Mouse (Mus musculus) ES-E14 (cell line): ENCODE measurements around the gene Usp8. TPM values are rescaled to one million over a fixed set of nuclear protein-coding genes. Genes with fewer than 3 reads are reported as not detected.

Experiments
- DNase-seq: peaks from one replicate; pipeline ENCODE4 v3.0.0-alpha.2; 2013; ENCODE audit warnings: low read depth, low spot score
- H3K27ac ChIP-seq: 2 replicates; pipeline ENCODE4 v1.5.1; 2012; ENCODE audit warnings: low read depth, mild to moderate bottlenecking, low read length, moderate library complexity, mixed read lengths; ENCODE audit not compliant: poor library complexity, insufficient read depth, severe bottlenecking
- H3K36me3 ChIP-seq: 2 replicates; pipeline ENCODE4 v1.6.1; 2012; ENCODE audit warnings: mild to moderate bottlenecking, low read length, moderate library complexity, mixed read lengths; ENCODE audit not compliant: control insufficient read depth, poor library complexity, insufficient read depth, severe bottlenecking
- H3K4me1 ChIP-seq, 2 experiments: fragments of 150-350 bp in 1 of 2; sonication (generic) in 1 of 2; 2 replicates each; pipeline ENCODE4 v1.6.1; 2012; ENCODE audit warnings: low read length in 2 of 2, mild to moderate bottlenecking in 1 of 2, mixed read lengths in 1 of 2; ENCODE audit not compliant: control insufficient read depth in 2 of 2, insufficient read depth in 2 of 2, poor library complexity in 1 of 2
- H3K4me3 ChIP-seq, 2 experiments: fragments of 150-350 bp in 1 of 2; sonication (generic) in 1 of 2; 2 replicates each; pipeline ENCODE4 v1.5.1; 2012; ENCODE audit warnings: low read length in 2 of 2, low read depth in 1 of 2, mild to moderate bottlenecking in 1 of 2, mixed read lengths in 1 of 2; ENCODE audit not compliant: insufficient read depth in 1 of 2, poor library complexity in 1 of 2, severe bottlenecking in 1 of 2
- H3K9ac ChIP-seq: 2 replicates; pipeline ENCODE4 v1.6.1; 2012; ENCODE audit warnings: low read depth, mild to moderate bottlenecking, low read length, mixed read lengths; ENCODE audit not compliant: poor library complexity, insufficient read depth, severe bottlenecking
- H3K9me3 ChIP-seq: fragments of 150-350 bp; sonication (generic); 2 replicates; pipeline ENCODE4 v1.6.1; 2012; ENCODE audit warnings: low read depth, mild to moderate bottlenecking, low read length; ENCODE audit not compliant: control insufficient read depth, insufficient read depth
- CHD2 ChIP-seq: IDR thresholded peaks from 2 replicates; pipeline ENCODE4 v1.6.1; 2014; ENCODE audit warnings: mild to moderate bottlenecking, low read depth, low read length, inconsistent platforms
- HCFC1 ChIP-seq: IDR thresholded peaks from 2 replicates; pipeline ENCODE4 v1.6.1; 2012; ENCODE audit warnings: low read length, inconsistent platforms, borderline replicate concordance; ENCODE audit not compliant: insufficient read depth
- MAFK ChIP-seq: IDR thresholded peaks from 2 replicates; pipeline ENCODE4 v1.6.1; 2014; ENCODE audit warnings: mild to moderate bottlenecking, low read depth, low read length, inconsistent platforms; ENCODE audit not compliant: insufficient read depth
- ZC3H11A ChIP-seq: IDR thresholded peaks from 2 replicates; pipeline ENCODE4 v1.6.1; 2012; ENCODE audit warnings: low read depth, mild to moderate bottlenecking, inconsistent platforms, low read length, borderline replicate concordance
- ZNF384 ChIP-seq: IDR thresholded peaks from 2 replicates; pipeline ENCODE4 v1.6.1; 2012; ENCODE audit warnings: low read depth, low read length, inconsistent platforms
- in situ Hi-C, 2 experiments: fragments of 600-800 bp; cut with MboI; formaldehyde crosslinking; loops; one replicate each; pipeline ENCODE4 v1.15.1; 2025; ENCODE audit warnings: low sequenced_read_pairs in 2 of 2, inconsistent platforms in 1 of 2; ENCODE audit not compliant: unreplicated experiment in 2 of 2
- total RNA-seq: library from RNA; depleted of rRNA; stranded (reverse); fragments of 300-350 nt; gene quantifications from 2 replicates; pipeline ENCODE4 v1.2.3, GENCODE M21; 2012

The Usp8 gene
- total RNA-seq, 1 experiment: 34.6 TPM

DNA sequence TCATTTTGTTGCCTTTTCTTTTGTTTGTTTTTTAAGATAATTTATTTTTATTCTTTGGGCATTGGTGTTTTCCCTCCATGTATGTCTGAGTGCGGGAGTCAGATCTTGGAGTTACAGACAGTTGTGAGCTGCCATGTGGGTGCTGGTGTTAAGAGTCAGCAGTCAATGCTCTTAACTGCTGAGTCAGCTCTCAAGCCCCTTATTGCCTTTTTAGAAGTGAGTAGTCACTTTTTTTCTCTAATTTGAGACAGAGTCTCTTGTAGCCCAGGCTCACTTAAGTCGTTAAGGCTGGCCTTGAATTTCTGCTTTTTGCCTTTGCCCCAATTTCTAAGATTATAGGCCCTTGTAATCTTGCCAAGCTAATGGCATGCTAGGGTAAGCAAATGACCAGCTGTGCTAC lies 23.4 kb downstream of the Usp8 start:
- H3K27ac ChIP-seq: no peak overlapping the region
- DNase-seq: no peak
- H3K36me3 ChIP-seq: peaks cover 7% of the 10 kb centered on the region; the same call in 1 of the 2 replicates
- no peaks in the 10 kb centered on the region for H3K4me1 ChIP-seq
- in situ Hi-C loops: no loop called here
- no peak overlapping the region for H3K9ac ChIP-seq
- no peak overlapping the region for H3K4me3 ChIP-seq
- no peak for TF ChIP-seq HCFC1
- peak; percentile 84 for TF ChIP-seq MAFK
- TF ChIP-seq ZC3H11A: no peak
- no peaks in the 10 kb centered on the region for H3K9me3 ChIP-seq

DNA sequence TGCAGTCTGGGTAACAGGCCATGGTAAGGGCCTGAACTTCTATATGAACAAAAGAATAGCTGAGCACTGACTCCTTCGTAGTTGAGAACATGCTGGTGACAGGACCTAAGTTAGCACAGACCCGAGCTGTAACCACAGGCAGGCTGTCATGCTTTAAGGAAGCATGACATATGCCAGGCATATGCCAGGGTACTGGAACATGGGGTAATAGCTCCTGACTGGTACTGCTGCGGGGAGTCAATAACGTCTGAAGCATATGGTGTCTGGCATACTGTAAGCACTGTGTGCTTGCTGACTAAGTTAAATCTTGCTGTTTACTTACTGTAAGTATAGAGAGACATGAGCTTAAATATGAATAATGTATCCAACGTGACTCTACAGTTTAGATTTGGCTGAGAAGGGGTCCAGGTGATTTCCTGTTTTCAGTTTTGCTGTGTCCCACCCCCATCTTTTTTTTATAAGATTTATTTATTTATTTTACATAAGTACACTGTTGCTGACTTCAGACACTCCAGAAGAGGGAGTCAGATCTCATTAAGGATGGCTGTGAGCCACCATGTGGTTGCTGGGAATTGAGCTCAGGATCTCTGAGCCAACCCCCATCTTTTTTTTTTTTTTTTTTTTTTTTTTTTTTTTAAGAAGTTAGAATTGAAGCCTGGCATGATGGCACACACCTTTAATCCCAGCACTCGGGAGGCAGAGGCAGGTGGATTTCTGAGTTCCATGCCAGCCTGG lies 28.4 kb downstream of the Usp8 start:
- Histone ChIP-seq H3K9me3 (no peaks in the 10 kb centered on the region), H3K4me3 (no peak overlapping the region), H3K9ac (no peak overlapping the region), H3K27ac (no peak overlapping the region), H3K36me3 (peaks cover 12% of the 10 kb centered on the region), H3K4me1 (no peaks in the 10 kb centered on the region)
- DNase-seq: no peak
- in situ Hi-C loops: no loop called here
- peak; percentile 51; the same call in 1 of the 2 replicates for TF ChIP-seq ZNF384
- no peak for TF ChIP-seq CHD2
- no peak for TF ChIP-seq MAFK
- TF ChIP-seq ZC3H11A: no peak

DNA sequence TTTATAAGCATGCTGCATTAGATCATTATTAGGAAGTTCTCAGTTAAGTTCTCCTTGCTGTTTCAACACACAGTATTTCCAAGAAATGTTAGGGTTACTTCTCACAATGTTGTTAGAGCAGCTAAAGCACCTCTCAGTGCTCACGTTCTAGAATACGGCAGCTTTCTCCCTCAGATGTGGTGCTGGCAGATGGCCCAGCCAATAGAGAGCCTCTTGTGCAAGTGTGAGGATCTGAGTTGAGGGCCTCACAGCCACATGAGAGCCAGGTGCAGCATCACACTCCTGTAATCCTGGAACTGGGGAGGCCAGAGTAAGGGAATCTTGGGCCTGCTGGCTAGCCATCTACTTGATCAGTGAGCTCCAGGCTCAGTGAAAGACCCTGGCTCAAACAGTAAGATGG lies 33.2 kb downstream of the Usp8 start:
- H3K9ac ChIP-seq: no peak overlapping the region
- no peak for DNase-seq
- no peaks in the 10 kb centered on the region for H3K9me3 ChIP-seq
- peaks cover 24% of the 10 kb centered on the region for H3K36me3 ChIP-seq
- H3K27ac ChIP-seq: no peak overlapping the region
- in situ Hi-C loops: no loop called here
- no peak overlapping the region for H3K4me3 ChIP-seq
- TF ChIP-seq ZNF384: no peak
- TF ChIP-seq MAFK: no peak
- TF ChIP-seq CHD2: no peak
- no peak for TF ChIP-seq ZC3H11A
- no peak for TF ChIP-seq HCFC1
- no peaks in the 10 kb centered on the region for H3K4me1 ChIP-seq

DNA sequence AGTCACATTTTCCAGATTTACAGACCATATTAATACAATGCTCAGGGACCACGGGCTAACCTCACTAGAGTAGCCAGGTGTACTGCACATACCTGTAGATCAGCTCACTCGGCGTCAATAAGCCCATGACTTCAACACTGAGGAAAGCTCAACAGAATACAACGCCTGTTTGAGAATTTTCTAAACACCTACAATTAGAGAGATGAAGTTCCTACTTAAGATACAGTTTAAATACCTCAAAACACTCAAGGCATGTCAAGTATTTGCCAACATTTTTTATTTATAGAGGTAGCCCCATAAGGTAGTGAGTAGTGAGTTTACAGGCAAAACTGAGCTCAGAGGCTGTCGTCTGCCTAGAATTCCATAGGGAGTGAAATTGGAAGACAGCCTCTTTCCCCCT lies 36.3 kb downstream of the Usp8 start:
- peaks cover 26% of the 10 kb centered on the region for H3K36me3 ChIP-seq
- no peak overlapping the region for H3K9ac ChIP-seq
- no peak overlapping the region for H3K4me3 ChIP-seq
- H3K27ac ChIP-seq: no peak overlapping the region
- H3K4me1 ChIP-seq: no peaks in the 10 kb centered on the region
- no peak for TF ChIP-seq CHD2
- TF ChIP-seq MAFK: no peak
- no peak for TF ChIP-seq ZNF384
- TF ChIP-seq ZC3H11A: no peak
- no peak for TF ChIP-seq HCFC1
- DNase-seq: no peak
- in situ Hi-C loops: no loop called here
- H3K9me3 ChIP-seq: no peaks in the 10 kb centered on the region

DNA sequence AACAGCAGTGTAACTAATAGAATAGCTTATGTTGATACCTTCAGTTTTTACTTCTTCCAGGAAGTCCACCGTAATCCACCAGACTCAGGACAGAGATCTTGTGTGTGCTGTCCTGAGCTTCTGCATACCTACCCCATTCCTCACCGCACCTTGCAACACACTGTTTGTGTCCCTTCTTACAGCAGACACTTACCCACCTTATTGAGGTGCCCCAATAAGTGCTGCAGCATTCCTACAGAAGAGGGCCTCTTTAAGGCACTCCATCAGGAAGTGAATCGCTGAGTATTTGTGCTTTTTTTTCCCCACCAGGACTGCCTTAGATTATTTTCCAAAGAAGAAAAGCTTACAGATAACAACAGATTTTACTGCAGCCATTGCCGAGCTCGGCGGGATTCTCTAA lies 48.5 kb downstream of the Usp8 start:
- H3K4me3 ChIP-seq: no peak overlapping the region
- TF ChIP-seq HCFC1 (no peak), ZC3H11A (no peak), ZNF384 (no peak), CHD2 (no peak), MAFK (no peak)
- peaks cover 31% of the 10 kb centered on the region for H3K36me3 ChIP-seq
- in situ Hi-C loops: no loop called here
- no peak for DNase-seq
- no peaks in the 10 kb centered on the region for H3K4me1 ChIP-seq
- no peak overlapping the region for H3K9ac ChIP-seq
- H3K27ac ChIP-seq: no peak overlapping the region
- H3K9me3 ChIP-seq: no peaks in the 10 kb centered on the region
